Mouse (Mus musculus) liver, embryonic 14.5 days (tissue): ENCODE results near the gene Tmcc1. TPM values are rescaled to one million over a fixed set of nuclear protein-coding genes. Genes with fewer than 3 reads are reported as not detected.
A peak's percentile ranks its signal among the peaks of the same experiment; 100 is the strongest.

ENCODE experiments used
- ATAC-seq: fragments of 200-750 bp; cut with Nextera tagmentation; 2 replicates; pipeline ENCODE4 v1.8.0; 2017; ENCODE audit warnings: moderate number of reproducible peaks, mild to moderate bottlenecking, moderate library complexity; ENCODE audit not compliant: insufficient read depth
- DNase-seq, 3 experiments: peaks; one replicate each; pipeline ENCODE4 v3.0.0-alpha.2; 2012 to 2013; ENCODE audit warnings: low read depth in 3 of 3, low spot score in 3 of 3
- H3K27ac ChIP-seq: fragments of 300-500 bp; sonication (generic); 2 replicates; pipeline ENCODE4 v1.5.1; 2014; ENCODE audit warnings: moderate library complexity, mild to moderate bottlenecking, control low read depth, inconsistent platforms
- H3K27me3 ChIP-seq: fragments of 300-500 bp; sonication (generic); 2 replicates; pipeline ENCODE4 v1.6.1; 2014; ENCODE audit warnings: mild to moderate bottlenecking, low read length, moderate library complexity; ENCODE audit not compliant: control insufficient read depth, insufficient read depth
- H3K36me3 ChIP-seq: fragments of 300-500 bp; sonication (generic); replicated peaks from 2 replicates; pipeline ENCODE4 v1.6.1; 2014; ENCODE audit warnings: low read depth; ENCODE audit not compliant: control insufficient read depth, insufficient read depth
- H3K4me1 ChIP-seq, 2 experiments: fragments of 200-500 bp in 1 of 2; fragments of 300-500 bp in 1 of 2; sonication (generic) in 1 of 2; replicated peaks; 2 replicates each; pipeline ENCODE4 v1.6.1; 2012 to 2014; ENCODE audit warnings: antibody characterized with exemption in 1 of 2, inconsistent platforms in 1 of 2, low read length in 1 of 2; ENCODE audit not compliant: control insufficient read depth in 2 of 2, insufficient read depth in 2 of 2
- H3K4me2 ChIP-seq: fragments of 300-500 bp; sonication (generic); 2 replicates; pipeline ENCODE4 v1.6.1; 2014; ENCODE audit warnings: low read depth, mild to moderate bottlenecking, control low read depth, moderate library complexity
- H3K4me3 ChIP-seq, 2 experiments: fragments of 200-500 bp in 1 of 2; fragments of 300-500 bp in 1 of 2; sonication (generic) in 1 of 2; 2 replicates each; pipeline ENCODE4 v1.5.1; 2012 to 2014; ENCODE audit warnings: low read depth in 2 of 2, low read length in 2 of 2, mild to moderate bottlenecking in 2 of 2, control low read depth in 1 of 2, inconsistent platforms in 1 of 2, moderate library complexity in 1 of 2; ENCODE audit not compliant: insufficient read depth in 1 of 2
- H3K9ac ChIP-seq: fragments of 300-500 bp; sonication (generic); replicated peaks from 2 replicates; pipeline ENCODE4 v1.6.1; 2014; ENCODE audit warnings: mild to moderate bottlenecking, control low read depth, moderate library complexity
- H3K9me3 ChIP-seq: fragments of 300-500 bp; sonication (generic); 2 replicates; pipeline ENCODE4 v1.6.1; 2016; ENCODE audit warnings: low read length, mixed read lengths; ENCODE audit not compliant: control insufficient read depth
- CTCF ChIP-seq: IDR thresholded peaks from 2 replicates; pipeline ENCODE4 v1.5.1; 2016; ENCODE audit warnings: antibody characterized with exemption, low read depth, control low read depth
- EP300 ChIP-seq: IDR thresholded peaks from 2 replicates; pipeline ENCODE4 v1.6.1; 2016; ENCODE audit warnings: antibody characterized with exemption, low read depth
- whole genome bisulfite sequencing: fragments of 180-500 bp; shearing (Covaris S2); extraction: QIAGEN DNeasy Blood & Tissue Kit; methylation state at CpG from one replicate; pipeline ENCODE4 v1.1.7; 2014; ENCODE audit not compliant: insufficient replicate concordance; 5-methylcytosine and 5-hydroxymethylcytosine counted together
- polyA plus RNA-seq, 2 experiments: library from polyadenylated mRNA; depleted of rRNA in 1 of 2; stranded (reverse) in 1 of 2; unstranded in 1 of 2; fragments of >200 nt; fragmentation: Nextera tagmentation in 1 of 2; extraction: Ambion mirVana in 1 of 2; gene quantifications; 2 replicates each; pipeline versions ENCODE4 v1.2.1 to v1.2.3; 2012 to 2014

Tmcc1 gene
- polyA plus RNA-seq, 2 experiments: 2.6 to 3.2 TPM

GRCm38 (mm10) chr6:116228785-116229525 is 35.7 kb upstream of the Tmcc1 start:
- WGBS: 42% methylated on average over 12 of the region's 12 CpGs
- peak in 2 of 3 experiments; percentile 29 to 46 for DNase-seq
- Histone ChIP-seq H3K36me3 (no peaks in the 10 kb centered on the region; the same call in none of the 2 replicates), H3K4me2 (peak overlapping the region; percentile 28; the same call in 1 of the 2 replicates), H3K9me3 (no peaks in the 10 kb centered on the region), H3K9ac (no peak overlapping the region; the same call in 1 of the 2 replicates), H3K27ac (no peak overlapping the region), H3K27me3 (no peaks in the 10 kb centered on the region), H3K4me1 (no peaks in the 10 kb centered on the region), H3K4me3 (no peak overlapping the region)
- ATAC-seq: peak; percentile 61; the same call in 1 of the 2 replicates
- TF ChIP-seq CTCF (peak; percentile 95), EP300 (no peak)

GRCm38 (mm10) chr6:116227767-116228166 is 34.5 kb upstream of the Tmcc1 start:
- Histone ChIP-seq H3K4me1 (no peaks in the 10 kb centered on the region), H3K4me2 (no peak overlapping the region), H3K27me3 (no peaks in the 10 kb centered on the region), H3K4me3 (no peak overlapping the region), H3K27ac (no peak overlapping the region), H3K36me3 (no peaks in the 10 kb centered on the region; the same call in none of the 2 replicates), H3K9ac (no peak overlapping the region), H3K9me3 (no peaks in the 10 kb centered on the region)
- peak in 1 of 3 experiments; percentile 14 for DNase-seq
- ATAC-seq: no peak
- WGBS: 53% methylated on average over 11 of the region's 11 CpGs
- TF ChIP-seq EP300 (no peak), CTCF (no peak)

- H3K4me2 ChIP-seq: peak within 1 kb of the TSS; percentile 99
- H3K4me1 ChIP-seq: peaks cover 0 to 4% of the 10 kb centered on the region in 2 experiments; a peak in 1 of 4 replicates
- peak within 1 kb of the TSS; percentile 78 for H3K9ac ChIP-seq
- peak within 1 kb of the TSS; percentile 77 to 88 for H3K4me3 ChIP-seq
- no peaks in the 10 kb centered on the region for H3K9me3 ChIP-seq
- DNase-seq (peak; percentile 91 to 93 (median 92)), ATAC-seq (peak; percentile 97)
- no peaks in the 10 kb centered on the region for H3K27me3 ChIP-seq
- under 1% methylated on average over 51 of the region's 51 CpGs for WGBS
- TF ChIP-seq EP300 (no peak), CTCF (no peak; the same call in 1 of the 2 replicates)
- no peaks in the 10 kb centered on the region; the same call in 1 of the 2 replicates for H3K36me3 ChIP-seq
- H3K27ac ChIP-seq: peak within 1 kb of the TSS; percentile 67
Observed at GRCm38 (mm10) chr6:116207729-116208534, 14.6 kb upstream of the Tmcc1 start, which contains the start of gene Washc2. TSS of gene Washc2 (plus strand) at chr6:116208038.

- TF ChIP-seq EP300 (no peak), CTCF (no peak)
- no peaks in the 10 kb centered on the region for H3K36me3 ChIP-seq
- H3K27me3 ChIP-seq: no peaks in the 10 kb centered on the region
- no peak overlapping the region for H3K4me3 ChIP-seq
- no peak overlapping the region for H3K27ac ChIP-seq
- no peak for ATAC-seq
- no peak overlapping the region for H3K9ac ChIP-seq
- H3K4me2 ChIP-seq: no peak overlapping the region
- H3K9me3 ChIP-seq: no peaks in the 10 kb centered on the region
- whole genome bisulfite sequencing: 20% methylated on average over 2 of the region's 2 CpGs
- H3K4me1 ChIP-seq: peaks cover 0 to 4% of the 10 kb centered on the region in 2 experiments; a peak in 1 of 4 replicates
- DNase-seq: no peak
Observed at GRCm38 (mm10) chr6:116199682-116200081, 6.4 kb upstream of the Tmcc1 start.

- no peak overlapping the region for H3K27ac ChIP-seq
- no peak for ATAC-seq
- H3K9me3 ChIP-seq: no peaks in the 10 kb centered on the region
- no peaks in the 10 kb centered on the region for H3K27me3 ChIP-seq
- H3K9ac ChIP-seq: no peak overlapping the region
- no peak overlapping the region for H3K4me2 ChIP-seq
- WGBS: 25% methylated on average over 3 of the region's 3 CpGs
- H3K36me3 ChIP-seq: no peaks in the 10 kb centered on the region
- peak in 1 of 3 experiments; percentile 27 for DNase-seq
- no peak overlapping the region for H3K4me3 ChIP-seq
- peaks cover 0 to 13% of the 10 kb centered on the region in 2 experiments; a peak in 2 of 4 replicates for H3K4me1 ChIP-seq
- no peak for TF ChIP-seq EP300
- TF ChIP-seq CTCF: peak; percentile 60
Observed at GRCm38 (mm10) chr6:116198173-116198572, 4.9 kb upstream of the Tmcc1 start.
